Mouse (Mus musculus) frontal cortex, postnatal 25 days (tissue): Measurements from ENCODE around the gene Atp1b3.
"Not testable (repeated sequence)": the region's sequence is repeated elsewhere in the genome, so short reads cannot be mapped to it uniquely, and the experiment has no call there.

Source experiments
- DNase-seq, 2 experiments: peaks; one replicate each; pipeline ENCODE4 v3.0.0; 2022; ENCODE audit warnings: low spot score in 2 of 2

Atp1b3 gene

DNA sequence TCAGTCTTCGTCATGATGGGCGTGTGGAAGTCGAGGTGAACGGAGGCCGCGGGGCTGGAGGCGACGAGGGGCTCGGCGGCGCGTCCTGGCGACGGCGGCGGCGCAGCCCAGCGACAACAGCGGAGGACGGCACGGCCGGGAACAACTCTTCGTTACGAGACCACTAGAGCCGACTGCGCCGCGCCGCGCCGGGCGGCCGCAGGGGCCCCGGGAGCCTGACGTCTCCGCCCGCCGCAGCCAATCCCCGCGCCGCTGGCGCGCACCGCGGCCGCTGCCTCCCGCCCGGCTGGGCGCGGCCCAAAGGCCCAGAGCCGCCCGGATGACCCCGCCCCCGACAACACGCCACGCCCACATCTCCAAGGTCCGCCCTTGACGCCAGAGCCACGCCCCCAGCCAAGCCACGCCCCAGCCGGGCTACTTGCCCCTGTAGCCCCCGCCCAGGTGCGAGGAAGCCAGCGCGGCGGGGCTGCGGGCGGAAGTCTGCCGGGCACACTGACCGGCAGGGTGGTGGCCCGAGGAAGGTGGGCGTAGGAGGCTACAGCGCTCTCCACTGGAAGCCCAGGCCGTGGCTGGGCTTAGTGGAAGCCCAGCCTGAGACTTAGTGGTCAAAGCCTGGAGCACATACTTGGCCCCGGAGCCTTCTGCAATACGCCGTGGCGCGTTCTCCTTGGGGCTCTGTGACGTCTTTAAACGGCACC, at the start of gene Atp1b3:
Gene Atp1b3 (minus strand): TSS at position 302 of the 698 bp plus-strand sequence.
- DNase-seq: peak; percentile 98

GRCm38 (mm10) chr9:96412821-96413405, 48.7 kb upstream of the Atp1b3 start:
- DNase-seq: no peak

DNA sequence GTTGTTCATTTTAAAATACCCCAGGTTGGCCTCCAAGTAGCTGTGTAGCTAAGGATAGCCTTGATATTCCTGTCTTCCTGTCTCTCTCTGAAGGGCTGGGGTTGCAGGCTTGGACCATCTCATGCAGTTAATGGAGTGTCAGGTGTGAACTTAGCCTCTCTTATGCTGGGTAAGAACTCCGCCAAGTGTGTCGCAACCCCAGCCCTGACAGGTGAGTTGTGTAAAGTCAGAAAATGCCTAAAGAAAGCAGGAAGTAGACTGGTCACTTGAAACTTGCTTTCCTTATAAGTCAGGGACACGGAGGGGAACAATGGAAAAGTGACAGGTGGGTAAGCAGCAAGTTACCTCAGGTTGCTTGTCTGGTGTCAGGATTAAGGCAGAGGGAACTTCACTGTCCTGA, 40.1 kb upstream of the Atp1b3 start:
- DNase-seq: no peak

GRCm38 (mm10) chr9:96399916-96400315, 35.7 kb upstream of the Atp1b3 start:
- DNase-seq: not testable (repeated sequence)

DNA sequence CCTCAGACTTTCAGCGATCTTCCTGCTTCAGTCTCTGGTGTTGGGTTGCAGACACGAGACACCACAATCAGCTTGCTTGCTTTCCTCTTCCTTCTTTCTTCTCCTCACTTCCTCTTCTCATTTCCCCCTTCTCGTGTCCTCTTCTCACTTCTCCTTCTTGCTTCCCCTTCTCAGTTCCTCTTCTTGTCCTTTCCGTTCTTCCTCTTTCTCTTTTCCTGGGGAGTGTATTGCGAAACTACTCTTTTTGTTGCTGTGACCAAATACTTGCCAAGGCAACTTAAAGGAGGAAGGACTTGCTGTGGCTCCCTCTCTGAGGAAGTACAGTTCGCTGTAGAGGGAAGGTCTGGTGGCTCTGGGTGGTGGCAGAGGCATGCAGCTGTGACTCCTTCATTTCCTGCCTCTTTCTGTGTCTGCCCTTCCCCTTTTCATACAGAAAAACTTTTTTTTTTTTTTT, 35.2 kb upstream of the Atp1b3 start:
- DNase-seq: no peak

GRCm38 (mm10) chr9:96398614-96399013, 34.4 kb upstream of the Atp1b3 start:
- DNase-seq: no peak

- no peak for DNase-seq
These were observed 33.9 kb upstream of the Atp1b3 start for GRCm38 (mm10) chr9:96398165-96398564.

- DNase-seq: no peak
These were observed 30.9 kb upstream of the Atp1b3 start for GRCm38 (mm10) chr9:96394910-96395690.

GRCm38 (mm10) chr9:96393731-96394235, 29.5 kb upstream of the Atp1b3 start:
- no peak for DNase-seq

DNA sequence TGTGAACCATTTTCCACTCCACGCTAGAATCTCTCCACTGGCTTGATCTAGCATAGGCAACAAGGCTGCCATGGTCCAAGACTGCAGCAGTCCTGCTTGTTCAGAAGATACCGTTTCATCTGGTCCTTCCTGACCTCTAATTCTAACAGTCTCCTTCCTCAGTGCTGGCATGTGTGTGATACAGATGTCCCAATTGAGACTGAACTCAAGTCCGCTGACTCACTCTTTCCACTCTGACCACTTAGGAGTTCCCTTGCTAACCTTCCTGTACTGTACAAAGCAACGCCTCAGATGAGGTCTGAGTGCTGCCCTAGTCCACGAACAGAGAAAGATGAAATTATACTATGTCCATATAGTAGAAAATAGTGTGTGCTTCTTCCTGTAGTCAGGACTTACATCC, 28.9 kb upstream of the Atp1b3 start:
- DNase-seq: no peak

DNA sequence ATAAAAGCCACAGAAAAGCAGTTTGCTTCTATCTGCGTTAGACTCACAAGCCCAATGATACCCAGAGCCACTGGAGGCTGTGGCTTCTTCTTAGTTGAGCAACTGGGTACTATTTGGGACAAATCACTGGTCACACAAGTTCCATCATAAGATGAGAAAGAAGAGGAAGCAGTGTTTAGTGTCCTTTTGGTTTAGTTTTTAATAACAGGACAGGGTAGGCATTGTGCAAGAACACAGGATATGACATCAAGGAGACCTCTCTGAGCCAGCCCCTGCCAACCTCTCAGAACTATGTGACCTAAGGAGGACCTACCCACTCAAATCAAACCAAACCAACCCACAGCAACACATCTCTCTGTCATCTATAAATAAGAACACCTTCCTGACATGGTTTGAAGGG, 27.7 kb upstream of the Atp1b3 start:
- no peak for DNase-seq

GRCm38 (mm10) chr9:96383714-96384487, 19.7 kb upstream of the Atp1b3 start:
- DNase-seq: no peak

DNA sequence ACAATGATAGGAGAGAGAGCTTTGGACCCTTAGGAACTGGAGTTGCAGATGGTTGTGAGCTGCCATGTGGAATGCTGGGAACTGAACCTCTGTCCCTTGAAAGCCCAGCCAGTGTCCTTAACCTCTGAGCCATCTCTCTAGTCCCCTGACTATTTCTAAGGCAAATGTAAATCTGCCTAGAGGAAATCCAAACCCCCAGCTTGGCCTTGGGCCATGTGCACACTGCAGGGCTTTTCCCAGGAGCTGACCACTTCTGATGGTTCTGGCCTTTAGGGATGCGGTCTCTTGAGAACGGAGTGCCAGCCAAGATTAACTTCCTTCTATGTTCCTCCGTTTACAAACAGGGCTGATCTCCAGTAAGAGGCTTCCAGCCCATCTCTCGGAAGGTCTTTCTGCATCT, 18.5 kb upstream of the Atp1b3 start:
- no peak for DNase-seq

DNA sequence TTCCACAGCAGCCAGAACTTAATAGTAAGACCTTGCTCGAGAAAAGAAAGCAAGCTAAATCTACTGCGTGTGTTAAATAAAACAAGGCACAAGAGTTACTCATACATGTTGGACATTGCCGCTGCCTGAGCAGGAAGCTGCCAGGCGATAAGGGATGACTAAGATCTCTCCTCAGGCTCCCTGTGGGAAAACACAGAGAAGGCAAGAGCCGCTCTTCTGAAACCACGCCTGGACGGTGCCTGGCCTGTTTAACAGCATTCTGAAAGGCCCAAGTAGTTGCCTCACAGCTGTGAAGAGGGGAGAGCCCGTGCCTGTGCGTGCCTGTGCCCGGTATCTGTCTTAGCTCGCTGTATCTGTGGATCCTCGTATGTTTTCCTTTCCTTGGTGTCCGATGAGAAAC, 17.2 kb upstream of the Atp1b3 start:
- no peak for DNase-seq

- no peak for DNase-seq
These were observed 15.3 kb upstream of the Atp1b3 start for GRCm38 (mm10) chr9:96379551-96379950.

- no peak for DNase-seq
These were observed 14.5 kb upstream of the Atp1b3 start for GRCm38 (mm10) chr9:96378747-96379146.

DNA sequence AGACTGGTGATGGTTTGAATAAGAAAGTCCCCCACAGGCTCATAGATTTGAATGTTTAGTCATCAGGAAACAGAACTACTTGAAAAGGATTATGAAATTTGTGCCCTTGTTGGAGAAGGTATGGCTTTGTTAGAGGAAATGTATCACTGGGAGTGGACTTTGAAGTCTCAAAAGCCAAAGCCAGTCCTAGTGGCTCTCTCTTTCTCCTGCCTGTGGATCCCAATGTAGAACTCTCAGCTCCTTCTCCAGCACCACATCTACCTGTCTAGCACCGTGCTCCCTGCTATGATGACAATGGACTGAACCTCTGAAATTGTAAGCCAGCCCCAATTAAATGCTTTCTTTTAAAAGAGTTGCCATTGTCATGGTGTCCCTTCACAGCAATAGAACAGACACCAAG, 12.9 kb upstream of the Atp1b3 start:
- DNase-seq: no peak

- DNase-seq: no peak
These were observed 11.6 kb upstream of the Atp1b3 start for GRCm38 (mm10) chr9:96375819-96376218.

GRCm38 (mm10) chr9:96371075-96371474, 6.8 kb upstream of the Atp1b3 start:
- DNase-seq: no peak

DNA sequence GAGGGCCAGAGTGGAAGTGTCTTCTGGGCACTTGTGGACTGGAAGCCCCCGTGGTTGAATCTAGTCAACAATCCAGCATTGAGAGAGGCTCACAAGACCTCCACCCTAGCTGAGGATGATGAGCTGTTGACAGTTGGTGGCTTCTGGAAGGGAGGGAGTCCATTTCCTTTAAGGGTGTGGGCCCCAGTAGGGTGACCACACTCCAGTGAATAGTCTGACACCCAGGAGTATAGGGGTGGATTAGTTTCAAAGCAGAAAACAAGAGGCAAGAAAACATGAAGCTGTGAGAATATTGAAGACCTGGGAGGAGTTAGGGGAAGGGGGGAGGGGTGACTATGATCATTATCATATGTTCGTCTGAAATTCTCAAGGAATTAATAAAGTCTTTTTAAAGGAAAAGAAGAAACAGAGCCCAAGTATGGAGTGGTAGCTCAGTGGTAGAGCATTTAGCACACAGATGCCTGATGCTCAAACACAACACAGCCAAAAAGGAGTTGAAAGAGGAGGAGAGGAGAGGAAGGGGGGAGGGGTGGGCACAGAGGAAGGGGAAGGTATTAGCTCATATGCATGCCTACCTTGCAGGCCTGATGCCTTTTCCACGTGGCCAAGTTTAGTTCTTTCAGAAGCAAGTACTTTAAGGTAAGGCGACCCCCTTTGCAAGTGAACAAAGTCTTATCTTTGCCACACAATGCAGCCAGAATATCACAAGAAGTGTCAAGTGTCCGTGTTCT, 5.6 kb upstream of the Atp1b3 start:
- DNase-seq: no peak

GRCm38 (mm10) chr9:96365271-96365872, 1.1 kb upstream of the Atp1b3 start:
- DNase-seq: no peak
